Mouse (Mus musculus): Measurements from ENCODE around the gene Fam131b.

DNA sequence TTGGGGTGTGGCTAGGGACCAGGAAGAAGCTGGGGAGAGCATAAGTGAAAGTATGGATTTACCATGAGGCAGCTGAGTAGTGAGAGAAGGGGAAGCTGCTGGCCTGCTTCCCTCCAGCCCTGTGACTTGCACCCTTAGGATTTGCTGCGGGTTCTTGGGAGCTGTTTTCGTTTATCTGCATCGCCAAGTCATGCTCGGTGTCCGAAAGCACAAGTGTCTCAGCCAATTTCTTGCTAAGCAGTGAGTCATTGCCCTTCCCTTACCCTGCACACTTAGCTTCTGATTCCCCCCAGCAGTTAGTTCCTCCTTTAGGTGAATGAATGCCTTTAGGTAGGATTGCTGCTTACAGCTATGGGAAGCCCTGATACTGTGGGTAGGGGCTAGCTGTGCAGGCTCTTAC is 25.1 kb downstream of the Fam131b start:
- no peak for TF ChIP-seq CTCF (IDR thresholded peaks at IDR 0.05; ENCODE audit: insufficient read depth, low read length)
- no peak for TF ChIP-seq POLR2A (IDR thresholded peaks at IDR 0.05; ENCODE audit: borderline replicate concordance, extremely low read depth, low read depth, low read length)

Measured in lung, adult 2 months (tissue).